Mouse (Mus musculus): ENCODE data around the gene Hamp.

DNA sequence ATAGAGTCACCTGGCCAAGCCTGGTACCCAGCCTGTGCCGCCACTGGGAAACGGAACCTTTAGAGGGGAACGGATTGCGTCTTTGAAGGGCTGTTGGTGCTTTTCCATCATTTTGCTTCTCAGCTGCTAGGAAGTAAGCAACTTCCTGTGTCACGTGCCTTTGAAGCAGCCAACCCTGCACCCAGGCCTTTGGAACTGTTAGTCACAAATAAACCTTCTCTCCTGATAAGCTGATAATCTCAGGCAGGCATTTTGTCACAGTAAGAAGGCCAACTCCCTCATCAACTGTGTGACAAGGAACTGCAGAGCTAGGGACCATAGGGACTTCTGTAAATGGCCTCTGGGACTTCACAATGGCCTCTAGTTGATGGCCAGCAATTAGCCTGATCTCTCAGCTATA lies 48.3 kb upstream of the Hamp start:
- no peak for TF ChIP-seq CTCF (IDR thresholded peaks at IDR 0.05; ENCODE audit: low read depth, low read length)
- no peak for TF ChIP-seq POLR2A (IDR thresholded peaks at IDR 0.05; ENCODE audit: insufficient read depth, low read length)
